Mouse (Mus musculus) heart, adult 18-20 months (tissue): ENCODE results near the gene Psmd8. TPM values are rescaled to one million over a fixed set of nuclear protein-coding genes. Genes with fewer than 3 reads are reported as not detected.
"Not testable (repeated sequence)": the region's sequence is repeated elsewhere in the genome, so short reads cannot be mapped to it uniquely, and the experiment has no call there.

Source experiments
- DNase-seq, 2 experiments: peaks; one replicate each; pipeline ENCODE4 v3.0.0; 2021 to 2022; ENCODE audit warnings: mixed read lengths in 1 of 2
- total RNA-seq, 2 experiments: library from RNA; stranded (reverse); gene quantifications; 2 replicates each; pipeline ENCODE4 v1.2.3; 2021

Gene Psmd8
- total RNA-seq, 2 experiments from 2014 or later: 119 to 124 TPM

GRCm38 (mm10) chr7:29170755-29171561 is 9.5 kb downstream of the Psmd8 start:
- DNase-seq: peak in 1 of 2 experiments; percentile 32

GRCm38 (mm10) chr7:29170066-29170754 is 10.3 kb downstream of the Psmd8 start, which contains the start of the genes Ggn and Spred3:
Gene Ggn (plus strand): TSS chr7:29170210.
Gene Spred3 (minus strand): TSS chr7:29170411.
- DNase-seq: peak; percentile 83 to 91

- DNase-seq: peak; percentile 83 to 86
Measured at GRCm38 (mm10) chr7:29169231-29170065, 11.1 kb downstream of the Psmd8 start.

DNA sequence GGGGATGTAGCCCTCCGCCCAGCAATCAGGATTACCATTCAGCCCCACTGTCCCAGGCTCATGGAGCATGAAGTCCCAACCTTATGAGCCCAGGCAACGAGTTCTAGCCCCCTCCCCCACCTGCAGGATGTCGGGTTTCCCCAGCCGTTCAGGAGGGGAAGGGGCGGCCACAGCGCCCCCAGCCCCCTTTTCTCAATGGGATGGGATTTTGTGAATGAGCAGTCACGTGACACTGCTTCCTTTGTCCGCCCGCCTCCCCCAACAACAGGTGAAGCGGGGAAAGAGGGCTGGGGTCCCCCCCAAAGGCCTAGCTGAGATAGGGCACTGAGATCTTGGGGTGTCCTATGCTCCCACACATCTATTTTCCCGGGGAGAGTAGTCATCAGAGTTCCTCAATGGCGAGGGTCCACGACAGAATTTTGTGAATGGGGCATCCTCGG is 11.7 kb downstream of the Psmd8 start:
- DNase-seq: no peak

DNA sequence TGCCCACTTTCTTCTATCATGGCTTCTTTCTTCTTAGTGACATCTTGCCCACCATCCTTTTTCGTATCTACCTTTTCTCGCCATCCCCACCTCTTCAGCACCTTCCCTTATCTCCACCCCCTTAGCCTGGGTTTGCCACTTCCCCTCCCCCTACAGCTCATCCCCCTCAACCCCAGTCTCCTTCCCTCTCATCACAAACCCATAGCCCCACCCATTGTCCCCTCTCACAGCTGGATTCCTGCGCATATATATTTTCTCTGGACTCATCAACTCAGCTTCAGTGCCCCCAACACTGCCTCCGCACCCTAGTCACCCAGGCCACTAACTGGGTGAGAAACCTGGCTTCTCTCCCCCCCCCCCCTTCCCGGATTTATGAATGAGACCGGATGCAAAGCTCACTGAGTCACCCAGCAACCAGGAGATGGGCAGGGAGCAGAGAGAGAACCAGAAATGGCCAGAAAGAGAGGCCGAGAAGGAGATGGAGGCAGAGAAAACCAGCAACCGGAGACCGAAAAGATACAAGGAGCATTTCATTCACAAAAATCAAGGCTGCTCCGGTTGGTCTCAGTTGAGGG is 12.3 kb downstream of the Psmd8 start:
- no peak for DNase-seq

GRCm38 (mm10) chr7:29167656-29168055 is 12.8 kb downstream of the Psmd8 start:
- no peak for DNase-seq

- no peak for DNase-seq
Measured at GRCm38 (mm10) chr7:29162750-29163525, 17.6 kb downstream of the Psmd8 start.

- DNase-seq: no peak
Measured at GRCm38 (mm10) chr7:29162294-29162693, 18.2 kb downstream of the Psmd8 start.

- DNase-seq: no peak
Measured at GRCm38 (mm10) chr7:29158264-29158663, 22.2 kb downstream of the Psmd8 start.

GRCm38 (mm10) chr7:29155838-29156782 is 24.4 kb downstream of the Psmd8 start, which contains the start of gene Fam98c:
Gene Fam98c (minus strand): TSS chr7:29156234.
- peak; percentile 87 to 89 for DNase-seq

GRCm38 (mm10) chr7:29155196-29155837 is 25.2 kb downstream of the Psmd8 start:
- DNase-seq: peak; percentile 91 to 92

DNA sequence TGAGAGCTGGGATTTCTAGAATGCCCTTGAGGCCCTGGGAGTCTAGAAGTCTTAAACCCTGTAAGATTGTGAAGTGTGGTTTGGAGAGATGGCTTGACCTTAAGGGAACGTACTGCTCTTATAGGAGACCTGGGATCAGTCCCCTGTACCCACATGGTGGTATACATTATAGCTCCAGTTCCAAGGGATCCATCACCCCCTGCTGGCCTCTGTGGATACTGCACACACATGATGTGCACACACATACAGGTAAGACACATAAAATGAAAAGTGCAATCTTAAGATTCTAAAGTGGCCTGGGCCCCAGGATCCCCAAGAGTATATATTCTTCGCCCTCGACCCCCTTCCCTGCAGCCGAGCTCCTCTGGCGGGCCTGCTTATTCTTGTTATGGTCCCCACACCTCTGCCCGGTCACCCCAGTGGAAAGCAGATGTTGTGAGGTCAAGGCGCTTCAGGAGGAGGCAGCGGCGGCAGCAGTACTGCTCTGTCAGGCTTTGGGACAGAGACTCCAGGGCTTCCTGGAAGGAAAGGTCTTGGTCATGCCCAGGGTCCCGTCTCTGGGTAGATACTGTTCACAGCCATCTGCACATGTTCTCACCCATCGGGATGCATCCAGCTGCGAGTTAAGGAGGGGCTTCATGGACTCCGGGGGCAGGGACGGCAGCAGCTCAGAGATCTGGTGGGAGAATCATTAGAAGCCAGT is 26.3 kb downstream of the Psmd8 start:
- DNase-seq: no peak

DNA sequence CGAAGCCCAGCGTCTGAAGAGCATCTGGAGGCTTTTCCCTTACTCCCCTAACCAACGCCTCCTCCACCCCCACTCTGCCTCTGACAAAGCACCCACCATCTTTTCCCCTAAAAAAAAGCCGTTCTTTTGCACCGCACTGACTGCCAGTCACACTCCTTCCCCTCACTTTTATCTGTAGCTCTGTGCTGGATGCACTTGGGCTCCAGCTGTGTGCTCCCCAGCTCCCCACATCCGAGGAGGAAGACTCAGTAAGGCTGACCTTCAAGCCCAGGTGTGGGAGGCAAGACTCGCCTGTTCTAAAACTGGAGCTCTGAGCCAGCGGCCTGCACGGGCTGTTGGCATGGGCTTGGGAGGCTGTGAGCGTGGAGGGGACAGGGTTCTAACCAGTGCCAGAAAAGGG is 29.0 kb downstream of the Psmd8 start:
- DNase-seq: no peak

DNA sequence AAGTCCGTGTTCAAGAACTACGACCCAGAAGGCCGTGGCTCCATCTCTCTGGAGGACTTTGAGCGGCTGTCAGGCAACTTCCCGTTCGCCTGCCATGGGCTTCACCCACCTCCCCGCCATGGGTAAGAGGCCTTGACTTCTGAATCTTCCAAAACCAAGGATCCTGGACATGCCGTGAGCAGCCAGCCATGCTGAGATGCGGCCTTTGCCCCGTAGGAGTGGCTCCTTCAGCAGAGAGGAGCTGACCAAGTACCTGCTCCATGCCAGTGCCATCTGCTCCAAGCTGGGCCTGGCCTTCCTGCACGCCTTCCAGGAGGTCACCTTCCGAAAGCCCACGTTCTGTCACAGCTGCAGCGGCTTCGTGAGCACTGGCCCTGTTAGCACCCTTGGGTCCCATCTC is 31.7 kb downstream of the Psmd8 start:
- no peak for DNase-seq

DNA sequence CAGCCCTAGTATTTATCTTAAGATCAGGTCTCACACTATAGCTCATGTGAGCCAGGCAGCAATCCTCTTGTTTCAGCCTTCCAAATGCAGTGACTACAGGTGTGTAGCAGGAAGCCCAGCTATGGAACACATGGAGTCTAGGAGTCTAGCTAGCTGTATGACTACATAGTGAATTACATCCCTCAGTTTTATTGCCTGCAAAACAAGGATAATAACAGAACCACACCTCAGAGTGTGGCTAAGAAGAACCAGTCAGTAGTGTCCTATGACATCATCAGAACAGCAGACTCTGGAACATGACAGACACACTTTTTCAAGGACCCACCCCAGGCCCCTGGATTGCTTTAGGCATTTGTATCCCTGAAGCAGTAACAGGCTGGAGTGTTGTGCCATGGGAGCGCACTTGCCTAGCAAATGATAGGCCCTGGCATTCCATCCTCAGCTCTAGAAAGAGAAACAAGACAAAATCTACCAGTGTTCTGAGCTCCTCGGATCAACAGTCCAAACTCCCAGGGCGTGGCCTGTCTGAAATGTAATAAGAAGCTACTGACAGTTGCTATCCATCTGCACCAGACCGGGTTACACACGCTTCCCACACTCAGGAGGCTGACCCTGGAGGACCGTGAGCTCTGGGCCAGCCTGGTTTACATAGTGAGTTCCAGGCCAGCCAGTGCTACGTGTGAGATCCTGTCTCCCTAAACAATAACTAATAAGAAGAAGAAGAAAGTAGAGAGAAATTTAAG is 33.7 kb downstream of the Psmd8 start:
- no peak for DNase-seq

- DNase-seq: peak; percentile 13 to 54
Measured at GRCm38 (mm10) chr7:29144006-29144405, 36.5 kb downstream of the Psmd8 start.

GRCm38 (mm10) chr7:29141416-29141815 is 39.1 kb downstream of the Psmd8 start:
- no peak for DNase-seq

DNA sequence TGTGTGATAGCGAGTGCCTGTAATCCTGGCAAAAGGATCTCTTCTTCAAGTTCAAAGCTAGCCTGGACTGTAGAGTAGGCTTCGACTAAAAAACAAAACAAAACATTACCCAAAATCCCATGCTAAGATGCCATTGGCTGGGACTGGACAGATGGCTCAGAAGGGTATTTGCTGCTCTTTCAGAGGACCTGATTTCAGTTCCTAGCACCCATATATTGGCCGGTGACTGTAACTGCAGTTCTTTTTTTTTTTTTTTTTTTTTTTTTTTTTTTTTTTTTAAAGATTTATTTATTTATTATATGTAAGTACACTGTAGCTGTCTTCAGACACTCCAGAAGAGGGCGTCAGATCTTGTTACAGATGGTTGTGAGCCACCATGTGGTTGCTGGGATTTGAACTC is 41.3 kb downstream of the Psmd8 start:
- not testable (repeated sequence) for DNase-seq
